In the genomic region with DNA sequence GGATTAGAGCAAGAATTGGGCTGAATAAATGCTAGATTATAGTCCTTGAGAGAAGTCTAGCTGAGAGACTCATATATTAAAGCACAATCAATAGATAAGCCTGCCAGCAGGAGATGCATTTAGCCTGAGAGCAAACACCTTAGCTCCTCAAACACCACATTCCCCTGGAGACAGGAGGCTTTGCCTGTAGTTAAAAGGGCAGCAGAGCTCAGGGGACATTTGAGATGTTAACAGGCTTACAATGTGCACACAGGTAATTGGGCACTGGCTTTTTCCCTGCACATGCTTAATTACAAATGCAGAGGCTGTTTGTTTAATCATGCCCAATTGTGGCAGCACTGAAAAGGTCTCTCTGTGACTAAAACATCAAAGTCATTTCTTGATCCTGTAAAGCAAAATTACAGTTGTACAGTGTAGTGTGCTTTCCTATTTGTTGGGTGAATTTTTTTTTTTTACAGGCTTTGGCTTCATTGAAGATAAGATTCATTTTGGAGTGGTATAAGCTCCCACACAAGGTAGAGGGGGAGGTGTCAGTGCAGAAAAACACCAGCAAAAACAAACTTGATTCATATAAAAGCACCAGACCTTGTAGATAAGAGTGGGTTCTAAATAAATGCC, we compare ENCODE assay signal across 19 mouse cellular contexts.
A peak's percentile ranks its signal among the peaks of the same experiment; 100 is the strongest.
DNase-seq lines count a peak whose midpoint lies in the region; ATAC-seq lines count a peak whose summit lies in the region.
"Had no signal": no experiment of that assay in that cellular context is flagged by ENCODE, and none has a peak within 500 bp of the region (broad histone marks: within the 10 kb centered on the region; RNA-seq: fewer than 3 reads in every experiment).

No protein-coding gene starts in this region.

- no peaks in the 10 kb centered on the region for H3K27me3 ChIP-seq in neural tube, embryonic 15.5 days (replicated peaks)
- H3K27me3 ChIP-seq in forebrain, embryonic 13.5 days: no peaks in the 10 kb centered on the region
- no peaks in the 10 kb centered on the region for H3K27me3 ChIP-seq in midbrain, embryonic 15.5 days (replicated peaks)
- H3K27me3 ChIP-seq in intestine, embryonic 16.5 days (replicated peaks; ENCODE audit: control insufficient read depth, insufficient read depth, low read length): no peaks in the 10 kb centered on the region
- H3K27me3 ChIP-seq: heart, embryonic 15.5 days; limb, embryonic 15.5 days; Patski had no signal

- no peaks in the 10 kb centered on the region for H3K36me3 ChIP-seq in neural tube, embryonic 15.5 days
- H3K36me3 ChIP-seq in forebrain, embryonic 13.5 days (ENCODE audit: poor library complexity, severe bottlenecking): no peaks in the 10 kb centered on the region
- no peaks in the 10 kb centered on the region for H3K36me3 ChIP-seq in midbrain, embryonic 15.5 days (replicated peaks)
- no peaks in the 10 kb centered on the region for H3K36me3 ChIP-seq in intestine, embryonic 16.5 days (ENCODE audit: control insufficient read depth, insufficient read depth, low read length)
- H3K36me3 ChIP-seq: heart, embryonic 15.5 days; limb, embryonic 15.5 days had no signal

- no peaks in the 10 kb centered on the region; the same call in 1 of the 2 replicates for H3K4me1 ChIP-seq in neural tube, embryonic 15.5 days
- peaks cover 13% of the 10 kb centered on the region for H3K4me1 ChIP-seq in forebrain, embryonic 13.5 days
- H3K4me1 ChIP-seq in midbrain, embryonic 15.5 days: peaks cover 11% of the 10 kb centered on the region
- H3K4me1 ChIP-seq in intestine, embryonic 16.5 days (ENCODE audit: control insufficient read depth, insufficient read depth, low read length): no peaks in the 10 kb centered on the region
- H3K4me1 ChIP-seq: heart, embryonic 15.5 days; limb, embryonic 15.5 days had no signal

- H3K4me3 ChIP-seq in neural tube, embryonic 15.5 days (replicated peaks): no peak overlapping the region
- H3K4me3 ChIP-seq in forebrain, embryonic 13.5 days: no peak overlapping the region
- no peak overlapping the region for H3K4me3 ChIP-seq in midbrain, embryonic 15.5 days
- no peak overlapping the region for H3K4me3 ChIP-seq in intestine, embryonic 16.5 days (ENCODE audit: low read length)
- H3K4me3 ChIP-seq: heart, embryonic 15.5 days; limb, embryonic 15.5 days had no signal

- 0 out of 2 replicates have a peak overlapping the region, but pooled peaks have one; percentile 51 for H3K27ac ChIP-seq in neural tube, embryonic 15.5 days (replicated peaks)
- no peak overlapping the region for H3K27ac ChIP-seq in forebrain, embryonic 13.5 days
- peak overlapping the region; percentile 30; the same call in 1 of the 2 replicates for H3K27ac ChIP-seq in midbrain, embryonic 15.5 days
- no peak overlapping the region for H3K27ac ChIP-seq in intestine, embryonic 16.5 days (ENCODE audit: low read length)
- H3K27ac ChIP-seq: heart, embryonic 15.5 days; limb, embryonic 15.5 days; stomach, postnatal 0 days had no signal

- DNase-seq in neural tube, embryonic 10.5 days (ENCODE audit: extremely low spot score, low spot score): no peak
- DNase-seq in ovary, adult 18-20 months (ENCODE audit: low spot score): no peak
- no peak for DNase-seq in left cerebral cortex, adult 18-20 months (ENCODE audit: low spot score in 2 of 2)
- DNase-seq: adrenal gland, postnatal 14 days; cerebellum, adult 11-12 months; cerebellum, postnatal 36 days; gastrocnemius, postnatal 36 days; kidney, adult 8-10 months; kidney, postnatal 25 days had no signal

- ATAC-seq in neural tube, embryonic 15.5 days (ENCODE audit: low FRiP score): no peak
- peak; percentile 55; the same call in 1 of the 2 replicates for ATAC-seq in forebrain, embryonic 13.5 days
- peak; percentile 82 for ATAC-seq in midbrain, embryonic 15.5 days (replicated peaks)
- no peak for ATAC-seq in intestine, embryonic 16.5 days
- ATAC-seq: activated CD4-positive, CD25-positive, alpha-beta regulatory T cell, adult 4 months; lung, postnatal 0 days; Patski had no signal

- H3K4me2 ChIP-seq in neural tube, embryonic 15.5 days: no peak overlapping the region
- no peak overlapping the region for H3K4me2 ChIP-seq in forebrain, embryonic 13.5 days
- no peak overlapping the region for H3K4me2 ChIP-seq in midbrain, embryonic 15.5 days
- H3K4me2 ChIP-seq in intestine, embryonic 16.5 days (ENCODE audit: low read depth, low read length): no peak overlapping the region
- H3K4me2 ChIP-seq: heart, embryonic 15.5 days; limb, embryonic 15.5 days had no signal

- no peak overlapping the region for H3K9ac ChIP-seq in neural tube, embryonic 15.5 days (replicated peaks)
- no peak overlapping the region for H3K9ac ChIP-seq in forebrain, embryonic 13.5 days
- no peak overlapping the region for H3K9ac ChIP-seq in midbrain, embryonic 15.5 days
- H3K9ac ChIP-seq in intestine, embryonic 16.5 days (ENCODE audit: low read depth, low read length): no peak overlapping the region
- H3K9ac ChIP-seq: heart, embryonic 15.5 days; limb, embryonic 15.5 days had no signal

- H3K9me3 ChIP-seq in neural tube, embryonic 15.5 days (replicated peaks): no peaks in the 10 kb centered on the region
- no peaks in the 10 kb centered on the region for H3K9me3 ChIP-seq in forebrain, embryonic 13.5 days (replicated peaks)
- H3K9me3 ChIP-seq in midbrain, embryonic 15.5 days: no peaks in the 10 kb centered on the region
- H3K9me3 ChIP-seq in intestine, embryonic 16.5 days (ENCODE audit: control insufficient read depth, low read length): no peaks in the 10 kb centered on the region
- H3K9me3 ChIP-seq: heart, embryonic 15.5 days; limb, embryonic 15.5 days had no signal

Comparison
In these comparisons a context has a peak if more than half of its experiments do, and no peak if none do; other contexts are left out.
1. ATAC-seq: peak in forebrain, embryonic 13.5 days (single experiment) and midbrain, embryonic 15.5 days (single experiment); none in neural tube, embryonic 15.5 days (single experiment) and intestine, embryonic 16.5 days (single experiment).
2. H3K27ac ChIP-seq: peak in neural tube, embryonic 15.5 days (single experiment) and midbrain, embryonic 15.5 days (single experiment); none in forebrain, embryonic 13.5 days (single experiment) and intestine, embryonic 16.5 days (single experiment).